Mouse (Mus musculus): ENCODE measurements around the gene Tagap.
"Not testable (repeated sequence)": the region's sequence is repeated elsewhere in the genome, so short reads cannot be mapped to it uniquely, and the experiment has no call there.

DNA sequence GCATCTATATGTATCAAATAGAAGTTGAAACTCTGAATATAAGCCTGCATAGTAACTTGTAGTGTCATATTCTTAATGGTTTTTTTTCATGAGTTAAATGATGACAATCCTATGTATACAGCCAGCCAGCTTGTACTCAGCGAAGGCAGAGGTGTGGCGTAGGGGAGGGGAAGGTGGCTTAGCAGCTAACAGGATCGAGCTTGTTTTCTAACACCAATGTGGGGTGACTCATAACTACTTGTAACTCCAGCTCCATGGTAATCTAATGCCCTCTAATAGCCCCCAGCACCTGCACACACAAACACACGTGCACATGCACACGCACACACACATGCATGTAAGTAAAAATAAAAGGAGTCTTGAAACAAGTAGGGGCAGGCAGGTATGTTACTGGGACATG is 42.7 kb downstream of the Tagap start:
- not testable (repeated sequence) for TF ChIP-seq CTCF, EP300 (IDR thresholded peaks at IDR 0.05; ENCODE audit: low read depth)

Data from liver, postnatal 0 days (tissue).